Mouse (Mus musculus): Measurements from ENCODE around the gene Scap. TPM values are rescaled to one million over a fixed set of nuclear protein-coding genes. Genes with fewer than 3 reads are reported as not detected.

The Scap gene
- polyA plus RNA-seq, 1 experiment from 2014 or later, result 31.4 TPM

Other genes starting within 250 kb of the Scap start
- gene Smarcc1, start 215.6 kb upstream of the Scap start, polyA plus RNA-seq (2015; fragmentation: Nextera tagmentation; extraction: Ambion mirVana), result 83.8 and 91.3 TPM in 2 replicates
- gene Dhx30, start 215.5 kb upstream of the Scap start, polyA plus RNA-seq (2015; fragmentation: Nextera tagmentation; extraction: Ambion mirVana), result 92.7 and 98.1 TPM in 2 replicates
- gene Cspg5, start 89.5 kb upstream of the Scap start, polyA plus RNA-seq (2015; fragmentation: Nextera tagmentation; extraction: Ambion mirVana), result 3.9 and 4.6 TPM in 2 replicates
- gene Elp6, start 28.1 kb upstream of the Scap start, polyA plus RNA-seq (2015; fragmentation: Nextera tagmentation; extraction: Ambion mirVana), result 22.0 and 22.3 TPM in 2 replicates
- gene Ptpn23, start 74.9 kb downstream of the Scap start, polyA plus RNA-seq (2015; fragmentation: Nextera tagmentation; extraction: Ambion mirVana), result 12.2 and 15.6 TPM in 2 replicates
- gene Ngp, start 86.5 kb downstream of the Scap start, polyA plus RNA-seq (2015; fragmentation: Nextera tagmentation; extraction: Ambion mirVana), result 5.3 and 10.7 TPM in 2 replicates
- gene Klhl18, start 143.4 kb downstream of the Scap start, polyA plus RNA-seq (2015; fragmentation: Nextera tagmentation; extraction: Ambion mirVana), result 7.2 and 8.5 TPM in 2 replicates
- gene Kif9, start 143.7 kb downstream of the Scap start, polyA plus RNA-seq (2015; fragmentation: Nextera tagmentation; extraction: Ambion mirVana), result 0.72 and 0.79 TPM in 2 replicates
- 24.7 and 25.3 TPM in 2 replicates for gene Setd2, start 199.3 kb downstream of the Scap start, polyA plus RNA-seq (2015; fragmentation: Nextera tagmentation; extraction: Ambion mirVana)

Measured in intestine, embryonic 15.5 days (tissue).